Mouse (Mus musculus): ENCODE data around the gene Ankrd55. TPM values are rescaled to one million over a fixed set of nuclear protein-coding genes. Genes with fewer than 3 reads are reported as not detected.
"Not testable (repeated sequence)": the region's sequence is repeated elsewhere in the genome, so short reads cannot be mapped to it uniquely, and the experiment has no call there.

Ankrd55 gene
- polyA plus RNA-seq, 1 experiment from 2014 or later, result 0.11 TPM

- ATAC-seq (replicated peaks; ENCODE audit: low FRiP score), result no peak
- Histone ChIP-seq H3K4me2 (no peak overlapping the region), H3K4me3 (ENCODE audit: low read depth, low read length) (no peak overlapping the region), H3K27me3 (replicated peaks; ENCODE audit: control insufficient read depth, insufficient read depth, low read length) (no peaks in the 10 kb centered on the region), H3K27ac (ENCODE audit: low read depth, low read length) (no peak overlapping the region), H3K4me1 (replicated peaks; ENCODE audit: control insufficient read depth, insufficient read depth, low read length) (no peaks in the 10 kb centered on the region; the same call in 1 of the 2 replicates), H3K36me3 (ENCODE audit: control insufficient read depth, insufficient read depth, low read length) (no peaks in the 10 kb centered on the region), H3K9ac (ENCODE audit: low read depth, low read length) (no peak overlapping the region), H3K9me3 (ENCODE audit: control insufficient read depth, low read length) (no peaks in the 10 kb centered on the region)
- DNase-seq (ENCODE audit: low spot score), result no peak
- WGBS, result 58% methylated on average over 8 of the region's 8 CpGs
These were observed 137.0 kb downstream of the Ankrd55 start for GRCm38 (mm10) chr13:112425181-112425654.

- no peak overlapping the region for H3K27ac ChIP-seq (ENCODE audit: low read depth, low read length)
- no peak overlapping the region for H3K4me3 ChIP-seq (ENCODE audit: low read depth, low read length)
- H3K9ac ChIP-seq (ENCODE audit: low read depth, low read length), result no peak overlapping the region
- H3K27me3 ChIP-seq (replicated peaks; ENCODE audit: control insufficient read depth, insufficient read depth, low read length), result no peaks in the 10 kb centered on the region
- no peaks in the 10 kb centered on the region; the same call in 1 of the 2 replicates for H3K4me1 ChIP-seq (replicated peaks; ENCODE audit: control insufficient read depth, insufficient read depth, low read length)
- no peak for DNase-seq (ENCODE audit: low spot score)
- H3K9me3 ChIP-seq (ENCODE audit: control insufficient read depth, low read length), result no peaks in the 10 kb centered on the region
- H3K4me2 ChIP-seq, result no peak overlapping the region
- no peaks in the 10 kb centered on the region for H3K36me3 ChIP-seq (ENCODE audit: control insufficient read depth, insufficient read depth, low read length)
- 47% methylated on average over 13 of the region's 13 CpGs for WGBS
- ATAC-seq (replicated peaks; ENCODE audit: low FRiP score), result no peak
These were observed 138.2 kb downstream of the Ankrd55 start for GRCm38 (mm10) chr13:112426265-112427135.

DNA sequence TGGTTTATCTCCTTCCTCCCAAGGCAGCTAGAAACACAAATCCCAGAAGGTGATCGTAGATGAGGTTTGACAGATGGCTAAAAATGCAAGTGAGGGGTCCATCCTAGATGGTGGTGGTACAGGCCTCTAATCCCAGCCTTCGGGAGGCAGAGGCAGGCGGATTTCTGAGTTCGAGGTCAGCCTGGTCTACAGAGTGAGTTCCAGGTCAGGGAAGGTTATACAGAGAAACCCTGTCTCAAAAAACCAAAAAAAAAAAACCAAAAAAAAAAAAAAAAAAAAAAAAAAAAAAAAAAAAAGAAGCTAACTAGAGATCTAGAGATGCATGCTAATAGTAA lies 138.9 kb downstream of the Ankrd55 start:
- H3K27me3 ChIP-seq (replicated peaks; ENCODE audit: control insufficient read depth, insufficient read depth, low read length); H3K27ac ChIP-seq (ENCODE audit: low read depth, low read length); H3K9ac ChIP-seq (ENCODE audit: low read depth, low read length); ATAC-seq (replicated peaks; ENCODE audit: low FRiP score); DNase-seq (ENCODE audit: low spot score); H3K4me3 ChIP-seq (ENCODE audit: low read depth, low read length); H3K4me1 ChIP-seq (replicated peaks; ENCODE audit: control insufficient read depth, insufficient read depth, low read length); H3K9me3 ChIP-seq (ENCODE audit: control insufficient read depth, low read length); H3K36me3 ChIP-seq (ENCODE audit: control insufficient read depth, insufficient read depth, low read length); H3K4me2 ChIP-seq: not testable (repeated sequence)
- 79% methylated on average over 4 of the region's 4 CpGs for WGBS

- no peaks in the 10 kb centered on the region for H3K27me3 ChIP-seq (replicated peaks; ENCODE audit: control insufficient read depth, insufficient read depth, low read length)
- no peak overlapping the region for H3K4me2 ChIP-seq
- H3K36me3 ChIP-seq (ENCODE audit: control insufficient read depth, insufficient read depth, low read length), result no peaks in the 10 kb centered on the region
- no peak overlapping the region for H3K27ac ChIP-seq (ENCODE audit: low read depth, low read length)
- WGBS, result 80% methylated on average over 15 of the region's 15 CpGs
- DNase-seq (ENCODE audit: low spot score), result no peak
- no peak overlapping the region for H3K4me3 ChIP-seq (ENCODE audit: low read depth, low read length)
- no peaks in the 10 kb centered on the region; the same call in 1 of the 2 replicates for H3K4me1 ChIP-seq (replicated peaks; ENCODE audit: control insufficient read depth, insufficient read depth, low read length)
- no peak overlapping the region for H3K9ac ChIP-seq (ENCODE audit: low read depth, low read length)
- H3K9me3 ChIP-seq (ENCODE audit: control insufficient read depth, low read length), result no peaks in the 10 kb centered on the region
- ATAC-seq (replicated peaks; ENCODE audit: low FRiP score), result no peak
These were observed 139.3 kb downstream of the Ankrd55 start for GRCm38 (mm10) chr13:112427521-112427920.

GRCm38 (mm10) chr13:112433271-112433670 lies 145.0 kb downstream of the Ankrd55 start:
- H3K4me2 ChIP-seq, result no peak overlapping the region
- no peak overlapping the region for H3K4me3 ChIP-seq (ENCODE audit: low read depth, low read length)
- H3K27ac ChIP-seq (ENCODE audit: low read depth, low read length), result no peak overlapping the region
- no peaks in the 10 kb centered on the region for H3K9me3 ChIP-seq (ENCODE audit: control insufficient read depth, low read length)
- no peaks in the 10 kb centered on the region for H3K27me3 ChIP-seq (replicated peaks; ENCODE audit: control insufficient read depth, insufficient read depth, low read length)
- H3K9ac ChIP-seq (ENCODE audit: low read depth, low read length), result no peak overlapping the region
- H3K4me1 ChIP-seq (replicated peaks; ENCODE audit: control insufficient read depth, insufficient read depth, low read length), result no peaks in the 10 kb centered on the region
- DNase-seq (ENCODE audit: low spot score) (no peak), ATAC-seq (replicated peaks; ENCODE audit: low FRiP score) (no peak)
- WGBS, result 35% methylated on average over 5 of the region's 5 CpGs
- H3K36me3 ChIP-seq (ENCODE audit: control insufficient read depth, insufficient read depth, low read length), result no peaks in the 10 kb centered on the region

Other genes starting within 250 kb of the Ankrd55 start
- 12.4 and 14.0 TPM in 2 replicates for gene Il6st, start 175.6 kb downstream of the Ankrd55 start, polyA plus RNA-seq (2014; fragmentation: Nextera tagmentation; extraction: Ambion mirVana)

Measured in liver, embryonic 11.5 days (tissue).